Comparison of ENCODE assay signal across 8 mouse cellular contexts in genomic region chr2:30358533-30359531, GRCm38 (mm10). TPM values are rescaled to one million over a fixed set of nuclear protein-coding genes. Genes with fewer than 3 reads are reported as not detected.
DNase-seq lines count a peak whose midpoint lies in the region; ATAC-seq lines count a peak whose summit lies in the region.

TSS of gene Sh3glb2 (minus strand) at chr2:30359337.

- peak; percentile 82 to 92 for DNase-seq in adrenal gland, adult 18-20 months (ENCODE audit: low spot score in 2 of 2)
- peak; percentile 83 for DNase-seq in embryo, embryonic 10 days (ENCODE audit: low spot score)
- DNase-seq in gastrocnemius, postnatal 10 days: peak; percentile 94
- peak; percentile 91 for DNase-seq in induced T-regulatory cell, adult 2 months (ENCODE audit: low read depth)
- DNase-seq in left cerebral cortex, postnatal 14 days (ENCODE audit: low spot score in 2 of 2): peak; percentile 78 to 83
- peak; percentile 87 for DNase-seq in right cerebral cortex, postnatal 25 days
- peak; percentile 78 for DNase-seq in yolk sac, embryonic 10.5 days (ENCODE audit: low spot score)

- intact Hi-C loops in left cerebral cortex, postnatal 14 days (cut with DNase I): no loop called here

- ATAC-seq in megakaryocyte-erythroid progenitor cell, adult 5-6 weeks (replicated peaks; ENCODE audit: low FRiP score, low TSS enrichment, poor library complexity, severe bottlenecking): peak; percentile 65

RNA-seq across cellular contexts. Expression of gene Sh3glb2, which starts in this region (rescaled TPM):
- 10 to 100 TPM; 88.6 to 92.1 TPM for total RNA-seq in adrenal gland, adult 18-20 months (2021)
- 10 to 100 TPM; 32.2 to 37.9 TPM for total RNA-seq in gastrocnemius, postnatal 10 days (2021)
- total RNA-seq in left cerebral cortex, postnatal 14 days (2021): 100 to 1,000 TPM; 276 to 278 TPM
- 47.0 and 48.4 TPM in 2 replicates for total RNA-seq in megakaryocyte-erythroid progenitor cell, adult 5-6 weeks (2014; fragmentation: Nextera tagmentation)
- total RNA-seq in megakaryocyte-erythroid progenitor cell, adult 5-6 weeks (2017): 25.7 and 28.5 TPM in 2 replicates

Comparison
In these comparisons a context has a peak if more than half of its experiments do, and no peak if none do; other contexts are left out.
1. Peak in every context shown above with its lines: DNase-seq and ATAC-seq.